Mouse (Mus musculus) cerebellum, adult 8-10 months (tissue): ENCODE data around the gene Ly6f.
"Not testable (repeated sequence)": the region's sequence is repeated elsewhere in the genome, so short reads cannot be mapped to it uniquely, and the experiment has no call there.

Source experiments
- DNase-seq: peaks from one replicate; pipeline ENCODE4 v3.0.0; 2022

Gene Ly6f

GRCm38 (mm10) chr15:75268121-75268520, at the start of gene Ly6f:
Ly6f (plus strand) TSS chr15:75268421.
- no peak for DNase-seq

GRCm38 (mm10) chr15:75221942-75222341, 46.3 kb upstream of the Ly6f start:
- no peak for DNase-seq

- no peak for DNase-seq
These were observed 30.4 kb upstream of the Ly6f start for GRCm38 (mm10) chr15:75237736-75238288.

- DNase-seq = no peak
These were observed 27.7 kb upstream of the Ly6f start for GRCm38 (mm10) chr15:75240558-75240957.

GRCm38 (mm10) chr15:75242756-75243640, 25.2 kb upstream of the Ly6f start:
- no peak for DNase-seq

- no peak for DNase-seq
These were observed 13.6 kb upstream of the Ly6f start for GRCm38 (mm10) chr15:75254671-75255070.

- no peak for DNase-seq
These were observed 2.4 kb upstream of the Ly6f start for GRCm38 (mm10) chr15:75265863-75266262.

GRCm38 (mm10) chr15:75266626-75267025, 1.6 kb upstream of the Ly6f start:
- DNase-seq = no peak

- no peak for DNase-seq
These were observed 952 bp downstream of the Ly6f start for GRCm38 (mm10) chr15:75268916-75269829.

- DNase-seq = no peak
These were observed 1.9 kb downstream of the Ly6f start for GRCm38 (mm10) chr15:75270169-75270568.

- no peak for DNase-seq
These were observed 2.6 kb downstream of the Ly6f start for GRCm38 (mm10) chr15:75270691-75271362.

GRCm38 (mm10) chr15:75271426-75271825, 3.2 kb downstream of the Ly6f start:
- DNase-seq = no peak

- DNase-seq = no peak
These were observed 3.7 kb downstream of the Ly6f start for GRCm38 (mm10) chr15:75271891-75272290.

- DNase-seq = not testable (repeated sequence)
These were observed 13.8 kb downstream of the Ly6f start for GRCm38 (mm10) chr15:75281991-75282390.

GRCm38 (mm10) chr15:75286512-75286911, 18.3 kb downstream of the Ly6f start:
- not testable (repeated sequence) for DNase-seq

- DNase-seq = no peak
These were observed 24.2 kb downstream of the Ly6f start for GRCm38 (mm10) chr15:75292377-75292776.

- DNase-seq = no peak
These were observed 25.7 kb downstream of the Ly6f start for GRCm38 (mm10) chr15:75293873-75294385.

- no peak for DNase-seq
These were observed 37.9 kb downstream of the Ly6f start for GRCm38 (mm10) chr15:75306101-75306500.

- DNase-seq = no peak
These were observed 41.0 kb downstream of the Ly6f start for GRCm38 (mm10) chr15:75309186-75309585.

- DNase-seq = no peak
These were observed 41.7 kb downstream of the Ly6f start for GRCm38 (mm10) chr15:75309946-75310345.

- no peak for DNase-seq
These were observed 46.2 kb downstream of the Ly6f start for GRCm38 (mm10) chr15:75314421-75314820.

GRCm38 (mm10) chr15:75317255-75317654, 49.0 kb downstream of the Ly6f start:
- DNase-seq = no peak
